Mouse (Mus musculus): ENCODE measurements around the gene Idh2. TPM values are rescaled to one million over a fixed set of nuclear protein-coding genes. Genes with fewer than 3 reads are reported as not detected.
A peak's percentile ranks its signal among the peaks of the same experiment; 100 is the strongest.

Idh2 gene
- polyA plus RNA-seq, 1 experiment: 178 TPM

GRCm38 (mm10) chr7:80152756-80153155, 37.6 kb upstream of the Idh2 start:
- no peak overlapping the region for H3K4me3 ChIP-seq (ENCODE audit: low read depth, low read length)
- H3K27ac ChIP-seq (ENCODE audit: insufficient read depth, low read length): peak overlapping the region; percentile 53
- H3K4me1 ChIP-seq (ENCODE audit: control insufficient read depth, insufficient read depth, low read length): peaks cover 4% of the 10 kb centered on the region
- TF ChIP-seq EP300 (IDR thresholded peaks at IDR 0.05; ENCODE audit: insufficient read depth, low read depth, low read length) (peak; percentile 35; the same call in 1 of the 2 replicates), CTCF (IDR thresholded peaks at IDR 0.05; ENCODE audit: low read depth, low read length) (no peak), POLR2A (IDR thresholded peaks at IDR 0.05; ENCODE audit: insufficient read depth, low read length) (no peak)
- no peaks in the 10 kb centered on the region for H3K36me3 ChIP-seq (ENCODE audit: control insufficient read depth, insufficient read depth, low read length, poor library complexity, severe bottlenecking)
- no peaks in the 10 kb centered on the region for H3K9me3 ChIP-seq (replicated peaks; ENCODE audit: control insufficient read depth, insufficient read depth, low read length, poor library complexity, severe bottlenecking)
- peak overlapping the region; percentile 2; the same call in 1 of the 2 replicates for H3K9ac ChIP-seq (ENCODE audit: low read depth, poor library complexity, severe bottlenecking)
- H3K27me3 ChIP-seq (ENCODE audit: control insufficient read depth, insufficient read depth, low read length, poor library complexity, severe bottlenecking): no peaks in the 10 kb centered on the region

GRCm38 (mm10) chr7:80152152-80152551, 37.0 kb upstream of the Idh2 start:
- H3K27me3 ChIP-seq (ENCODE audit: control insufficient read depth, insufficient read depth, low read length, poor library complexity, severe bottlenecking): no peaks in the 10 kb centered on the region
- TF ChIP-seq EP300 (IDR thresholded peaks at IDR 0.05; ENCODE audit: insufficient read depth, low read depth, low read length): no peak
- peak; percentile 89 for TF ChIP-seq CTCF (IDR thresholded peaks at IDR 0.05; ENCODE audit: low read depth, low read length)
- TF ChIP-seq POLR2A (IDR thresholded peaks at IDR 0.05; ENCODE audit: insufficient read depth, low read length): no peak
- no peaks in the 10 kb centered on the region for H3K36me3 ChIP-seq (ENCODE audit: control insufficient read depth, insufficient read depth, low read length, poor library complexity, severe bottlenecking)
- no peak overlapping the region for H3K4me3 ChIP-seq (ENCODE audit: low read depth, low read length)
- no peak overlapping the region for H3K9ac ChIP-seq (ENCODE audit: low read depth, poor library complexity, severe bottlenecking)
- H3K9me3 ChIP-seq (replicated peaks; ENCODE audit: control insufficient read depth, insufficient read depth, low read length, poor library complexity, severe bottlenecking): no peaks in the 10 kb centered on the region
- H3K4me1 ChIP-seq (ENCODE audit: control insufficient read depth, insufficient read depth, low read length): peaks cover 4% of the 10 kb centered on the region
- H3K27ac ChIP-seq (ENCODE audit: insufficient read depth, low read length): peak overlapping the region; percentile 11

- TF ChIP-seq CTCF (IDR thresholded peaks at IDR 0.05; ENCODE audit: low read depth, low read length) (no peak), POLR2A (IDR thresholded peaks at IDR 0.05; ENCODE audit: insufficient read depth, low read length) (no peak), EP300 (IDR thresholded peaks at IDR 0.05; ENCODE audit: insufficient read depth, low read depth, low read length) (no peak)
- H3K27ac ChIP-seq (ENCODE audit: insufficient read depth, low read length): 0 out of 2 replicates have a peak overlapping the region, but pooled peaks have one; percentile 1
- H3K9ac ChIP-seq (ENCODE audit: low read depth, poor library complexity, severe bottlenecking): peak overlapping the region; percentile 47
These were observed 34.2 kb upstream of the Idh2 start for GRCm38 (mm10) chr7:80149356-80149755.

GRCm38 (mm10) chr7:80146077-80146476, 30.9 kb upstream of the Idh2 start:
- no peaks in the 10 kb centered on the region for H3K36me3 ChIP-seq (ENCODE audit: control insufficient read depth, insufficient read depth, low read length, poor library complexity, severe bottlenecking)
- TF ChIP-seq EP300 (IDR thresholded peaks at IDR 0.05; ENCODE audit: insufficient read depth, low read depth, low read length): no peak
- TF ChIP-seq POLR2A (IDR thresholded peaks at IDR 0.05; ENCODE audit: insufficient read depth, low read length): no peak
- no peak for TF ChIP-seq CTCF (IDR thresholded peaks at IDR 0.05; ENCODE audit: low read depth, low read length)
- no peak overlapping the region for H3K27ac ChIP-seq (ENCODE audit: insufficient read depth, low read length)

More at GRCm38 (mm10) chr7:80149356-80149755, 34.2 kb upstream of the Idh2 start:
- Histone ChIP-seq H3K9me3 (replicated peaks; ENCODE audit: control insufficient read depth, insufficient read depth, low read length, poor library complexity, severe bottlenecking) (no peaks in the 10 kb centered on the region), H3K27me3 (ENCODE audit: control insufficient read depth, insufficient read depth, low read length, poor library complexity, severe bottlenecking) (no peaks in the 10 kb centered on the region), H3K4me1 (ENCODE audit: control insufficient read depth, insufficient read depth, low read length) (peaks cover 9% of the 10 kb centered on the region), H3K36me3 (ENCODE audit: control insufficient read depth, insufficient read depth, low read length, poor library complexity, severe bottlenecking) (no peaks in the 10 kb centered on the region), H3K4me3 (ENCODE audit: low read depth, low read length) (peak overlapping the region; percentile 47; the same call in 1 of the 2 replicates)

GRCm38 (mm10) chr7:80144695-80145094, 29.5 kb upstream of the Idh2 start:
- no peak for TF ChIP-seq POLR2A (IDR thresholded peaks at IDR 0.05; ENCODE audit: insufficient read depth, low read length)
- TF ChIP-seq EP300 (IDR thresholded peaks at IDR 0.05; ENCODE audit: insufficient read depth, low read depth, low read length): no peak
- TF ChIP-seq CTCF (IDR thresholded peaks at IDR 0.05; ENCODE audit: low read depth, low read length): no peak
- H3K9me3 ChIP-seq (replicated peaks; ENCODE audit: control insufficient read depth, insufficient read depth, low read length, poor library complexity, severe bottlenecking): no peaks in the 10 kb centered on the region
- H3K4me3 ChIP-seq (ENCODE audit: low read depth, low read length): no peak overlapping the region
- H3K9ac ChIP-seq (ENCODE audit: low read depth, poor library complexity, severe bottlenecking): no peak overlapping the region; the same call in 1 of the 2 replicates
- H3K36me3 ChIP-seq (ENCODE audit: control insufficient read depth, insufficient read depth, low read length, poor library complexity, severe bottlenecking): no peaks in the 10 kb centered on the region
- no peaks in the 10 kb centered on the region for H3K27me3 ChIP-seq (ENCODE audit: control insufficient read depth, insufficient read depth, low read length, poor library complexity, severe bottlenecking)
- peaks cover 8% of the 10 kb centered on the region for H3K4me1 ChIP-seq (ENCODE audit: control insufficient read depth, insufficient read depth, low read length)
- H3K27ac ChIP-seq (ENCODE audit: insufficient read depth, low read length): peak overlapping the region; percentile 69

More at GRCm38 (mm10) chr7:80146077-80146476, 30.9 kb upstream of the Idh2 start:
- H3K9ac ChIP-seq (ENCODE audit: low read depth, poor library complexity, severe bottlenecking): no peak overlapping the region
- H3K4me1 ChIP-seq (ENCODE audit: control insufficient read depth, insufficient read depth, low read length): peaks cover 8% of the 10 kb centered on the region
- H3K27me3 ChIP-seq (ENCODE audit: control insufficient read depth, insufficient read depth, low read length, poor library complexity, severe bottlenecking): no peaks in the 10 kb centered on the region
- H3K9me3 ChIP-seq (replicated peaks; ENCODE audit: control insufficient read depth, insufficient read depth, low read length, poor library complexity, severe bottlenecking): no peaks in the 10 kb centered on the region
- H3K4me3 ChIP-seq (ENCODE audit: low read depth, low read length): no peak overlapping the region

Data from ES-Bruce4 (cell line).